Mouse (Mus musculus): ENCODE results near the gene Ankrd1.

The Ankrd1 gene

DNA sequence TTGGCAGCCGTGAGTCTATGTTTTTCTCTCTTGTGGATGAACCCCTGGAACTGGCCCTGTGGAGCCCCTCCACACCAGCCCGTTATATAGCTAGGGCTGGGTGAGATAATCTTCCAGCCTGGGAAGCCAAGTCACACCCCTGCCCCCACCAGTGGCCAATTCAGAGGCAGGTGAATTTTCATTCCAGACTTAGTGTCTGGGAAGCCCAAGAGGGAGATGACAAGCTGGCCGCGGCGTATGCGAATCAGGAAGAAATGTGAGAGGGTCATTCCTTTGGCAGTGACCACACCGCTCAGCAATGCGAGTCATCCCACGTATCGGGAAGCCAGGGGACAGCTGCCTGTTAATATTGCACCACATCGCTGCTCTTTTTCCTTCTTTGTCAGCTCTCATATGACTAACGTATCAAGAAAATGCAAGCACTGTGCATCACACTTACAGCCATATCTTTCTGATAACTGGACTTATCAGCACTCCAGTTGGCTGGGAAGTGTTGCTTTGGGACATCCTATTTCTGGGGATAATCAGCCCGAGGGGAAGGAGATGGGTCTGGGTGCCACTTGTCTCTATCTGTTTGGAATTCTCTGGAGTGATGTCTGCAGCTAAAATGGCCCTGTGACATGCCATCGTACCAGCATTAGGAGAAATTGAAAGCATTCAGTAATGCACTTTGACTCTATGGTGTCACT lies at the start of gene Ankrd1:
Ankrd1 (minus strand) TSS at position 317 of the 689 bp plus-strand sequence.
- DNase-seq = no peak

DNA sequence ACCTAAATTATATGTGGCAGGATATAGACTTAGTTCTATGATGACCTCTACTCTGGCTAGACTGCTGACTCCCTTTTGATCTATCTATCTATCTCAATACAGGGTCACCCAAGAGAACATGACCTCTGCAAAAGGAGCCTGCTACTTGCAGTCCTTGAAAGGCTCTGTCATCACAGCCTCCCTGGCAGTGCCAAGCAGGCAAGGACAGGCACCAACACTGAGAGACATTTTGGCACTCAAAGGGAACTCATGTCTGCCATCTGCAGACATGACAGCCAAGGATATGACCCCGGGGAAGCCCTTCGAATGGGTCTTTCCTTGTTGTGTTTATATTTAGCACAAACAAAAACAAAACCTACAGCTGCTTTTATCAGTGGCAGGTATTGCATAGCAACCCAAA lies 49.2 kb upstream of the Ankrd1 start:
- no peak for DNase-seq

DNA sequence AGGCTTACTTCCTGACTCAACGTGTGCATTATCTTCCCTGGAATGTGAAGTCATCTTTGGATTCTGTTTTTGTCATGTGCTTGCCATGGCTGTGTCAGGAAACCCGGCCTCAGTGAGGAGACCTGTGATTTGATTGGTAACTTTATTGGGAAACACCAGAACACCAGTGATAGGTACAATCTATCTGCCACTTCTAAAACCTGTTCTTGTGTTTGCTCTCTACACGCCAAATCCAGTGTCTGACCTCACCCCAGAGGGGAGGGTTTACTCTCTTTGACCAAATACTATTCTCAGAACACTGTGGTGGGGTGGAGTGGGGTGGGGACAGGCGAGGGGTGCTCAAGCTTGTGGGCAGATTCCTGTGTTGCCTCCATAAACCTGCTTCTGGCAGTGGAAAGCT lies 48.2 kb upstream of the Ankrd1 start:
- DNase-seq = no peak

DNA sequence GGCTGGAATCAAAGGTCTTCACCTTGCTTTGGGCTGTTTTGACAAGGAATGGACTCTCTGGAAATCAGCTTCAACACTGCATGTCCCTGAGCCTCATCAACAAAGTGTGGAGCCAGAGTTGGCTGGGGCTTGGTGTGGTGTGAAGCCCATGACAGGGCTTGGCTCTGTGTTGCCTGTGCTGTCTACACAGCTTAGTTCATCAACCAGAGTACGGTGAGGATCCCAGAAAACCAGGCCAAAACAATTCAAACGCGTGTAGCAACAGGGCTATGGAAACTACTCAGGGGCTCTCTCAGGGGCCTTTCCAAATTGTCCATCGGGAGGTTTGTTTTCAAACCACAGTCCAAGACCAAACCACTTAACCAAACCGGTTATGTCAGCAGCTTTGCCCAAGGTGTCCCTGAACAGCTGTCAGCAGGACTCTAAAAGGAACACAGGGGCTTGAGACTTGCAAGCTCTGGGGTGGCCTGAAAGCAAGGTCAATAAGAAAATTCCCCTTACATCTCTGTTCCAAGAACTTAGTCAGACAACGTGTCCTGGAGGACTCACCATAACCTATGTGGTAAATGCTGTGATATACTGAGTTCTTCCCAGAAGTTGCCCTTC lies 47.5 kb upstream of the Ankrd1 start:
- no peak for DNase-seq

DNA sequence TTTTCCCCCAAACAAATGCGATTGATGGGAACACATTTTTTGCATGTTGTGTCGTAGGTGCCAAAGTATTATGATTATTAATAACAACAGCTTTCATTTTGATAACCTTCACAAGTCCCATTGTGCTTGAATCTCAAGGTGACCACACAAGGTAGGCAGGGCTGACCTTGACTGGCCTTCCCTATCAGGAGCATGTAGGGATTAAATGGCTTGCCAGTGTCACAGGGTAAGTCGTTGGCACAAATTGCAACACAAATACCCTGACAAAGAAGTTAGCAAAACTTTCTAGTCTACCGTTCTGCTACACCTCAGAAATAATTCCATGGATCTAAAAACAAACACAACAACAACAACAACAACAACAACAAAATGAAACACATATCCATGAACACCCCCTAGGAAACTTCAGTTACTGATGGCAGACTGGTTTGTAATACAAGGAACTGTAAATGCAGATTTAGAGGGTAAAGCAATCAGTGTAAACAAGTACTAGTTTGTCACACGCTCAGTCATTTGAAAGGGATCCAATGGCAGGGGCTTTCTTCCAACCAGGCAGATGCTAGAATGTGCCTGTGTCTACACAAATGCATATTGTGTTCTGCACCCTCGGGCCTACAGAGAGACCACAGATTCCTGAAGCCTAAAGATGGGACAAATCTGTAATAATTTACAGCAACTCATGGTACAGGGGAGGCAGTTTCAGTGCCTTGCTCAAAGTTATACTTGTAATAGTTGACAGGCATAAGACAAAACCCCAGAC lies 46.7 kb upstream of the Ankrd1 start:
- DNase-seq = no peak

DNA sequence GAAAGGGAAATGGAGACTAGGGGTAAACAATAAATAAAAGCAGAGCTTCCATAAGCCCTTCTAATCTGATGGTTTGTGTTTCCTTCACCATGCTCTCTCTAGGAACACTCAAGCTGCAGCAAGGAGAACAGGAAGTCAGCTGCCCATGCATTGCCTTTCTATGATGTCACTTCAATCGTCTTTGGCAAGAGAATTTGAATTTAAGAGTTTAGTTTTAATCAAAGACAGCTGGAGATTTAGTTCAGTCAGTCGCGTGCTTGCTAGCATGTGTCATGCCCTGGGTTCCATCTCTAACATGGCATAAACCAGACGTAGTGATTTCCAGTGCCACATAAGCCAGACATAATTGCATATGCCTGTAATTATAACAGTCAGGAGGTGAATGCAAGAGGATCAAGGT lies 45.5 kb upstream of the Ankrd1 start:
- DNase-seq = no peak

DNA sequence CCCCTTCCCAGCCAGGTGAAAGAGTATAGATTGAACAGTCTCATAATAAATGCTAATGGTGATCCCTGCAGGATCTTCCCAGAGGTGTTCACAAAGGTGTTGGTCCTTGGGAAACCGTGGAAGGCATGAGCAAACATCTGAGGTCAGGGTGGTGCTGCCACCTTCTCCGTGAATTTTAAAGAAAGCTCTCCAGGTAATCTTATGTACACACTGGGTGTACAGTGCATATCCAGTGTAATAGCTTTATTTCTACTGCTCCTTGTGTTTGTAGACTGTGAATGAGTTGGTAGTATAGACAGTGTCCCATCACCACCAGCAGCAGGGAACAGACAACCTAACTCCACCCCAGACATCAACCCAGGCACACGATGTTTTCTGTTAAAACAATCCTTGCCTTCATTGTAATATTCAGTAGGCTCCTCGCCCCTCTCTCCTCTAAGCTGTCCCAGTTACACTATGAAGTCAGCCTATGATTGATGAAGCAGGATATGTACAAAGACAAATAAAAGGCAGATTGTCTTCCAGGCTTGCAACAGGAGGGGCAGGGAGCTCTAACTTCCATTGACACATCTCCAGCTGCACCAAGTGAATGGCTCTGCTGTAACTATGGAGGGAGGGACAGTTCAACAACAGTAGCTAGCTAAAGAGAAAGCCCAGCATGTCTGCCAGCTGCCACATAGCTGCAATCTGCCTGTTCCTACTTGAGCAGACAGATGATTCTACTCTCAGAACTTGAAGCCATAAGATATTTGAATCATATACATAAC lies 30.5 kb upstream of the Ankrd1 start:
- no peak for DNase-seq

DNA sequence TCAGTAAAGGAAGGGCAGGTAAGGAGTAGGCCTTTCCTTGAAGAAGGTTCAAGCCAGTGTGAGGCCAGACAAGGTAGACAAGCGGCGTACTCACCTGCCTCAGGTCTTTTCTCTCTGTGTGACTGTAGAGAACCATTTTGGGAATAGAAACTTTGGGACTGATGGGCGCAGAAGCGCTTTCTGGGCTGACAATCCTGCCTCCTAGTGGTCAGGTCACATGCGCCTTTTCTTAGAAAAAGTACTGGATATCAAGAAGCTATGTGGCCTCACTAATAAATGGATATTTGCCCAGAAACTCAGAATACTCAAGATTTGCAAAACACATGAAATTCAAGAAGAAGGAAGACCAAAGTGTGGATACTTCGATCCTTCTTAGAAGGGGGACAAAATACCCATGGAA lies 28.7 kb upstream of the Ankrd1 start:
- DNase-seq = no peak

DNA sequence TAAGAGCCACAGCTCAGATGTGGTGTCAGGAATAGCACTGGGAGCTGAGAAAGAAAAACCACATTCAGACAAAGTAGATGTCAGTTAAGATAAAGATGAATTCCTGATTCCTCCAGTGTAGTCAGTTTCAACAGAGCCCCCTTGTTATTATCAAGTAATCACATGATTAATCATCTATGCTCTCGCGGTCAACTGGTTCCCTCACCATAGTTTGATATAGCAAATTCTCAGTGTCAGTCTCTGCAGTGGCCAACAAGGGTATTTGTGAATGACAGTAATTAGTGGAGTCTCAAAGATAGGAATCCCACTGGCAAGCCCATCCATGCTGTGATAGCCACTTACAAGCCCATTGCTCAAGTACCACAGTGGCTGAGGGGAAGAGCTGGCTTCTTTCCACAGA lies 23.7 kb upstream of the Ankrd1 start:
- DNase-seq = no peak

DNA sequence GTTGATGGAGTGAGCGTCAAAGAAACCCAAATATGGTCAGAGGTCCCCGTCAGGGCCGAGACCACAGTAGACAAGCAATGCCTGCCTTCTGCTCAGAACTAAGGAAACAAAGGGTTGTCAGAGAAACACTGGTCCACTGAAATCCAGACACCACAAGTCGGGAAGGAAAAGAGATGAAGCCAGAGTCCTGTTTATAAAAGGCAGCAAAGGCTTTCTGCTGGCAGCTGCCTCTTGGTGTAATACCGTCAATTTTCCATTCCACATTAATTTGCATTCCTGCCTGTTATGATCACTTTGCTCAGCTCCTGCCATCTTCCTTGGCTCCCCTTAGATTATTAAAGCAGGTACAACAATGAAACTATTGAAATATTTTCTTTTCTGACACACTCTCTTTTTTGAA lies 13.8 kb upstream of the Ankrd1 start:
- no peak for DNase-seq

DNA sequence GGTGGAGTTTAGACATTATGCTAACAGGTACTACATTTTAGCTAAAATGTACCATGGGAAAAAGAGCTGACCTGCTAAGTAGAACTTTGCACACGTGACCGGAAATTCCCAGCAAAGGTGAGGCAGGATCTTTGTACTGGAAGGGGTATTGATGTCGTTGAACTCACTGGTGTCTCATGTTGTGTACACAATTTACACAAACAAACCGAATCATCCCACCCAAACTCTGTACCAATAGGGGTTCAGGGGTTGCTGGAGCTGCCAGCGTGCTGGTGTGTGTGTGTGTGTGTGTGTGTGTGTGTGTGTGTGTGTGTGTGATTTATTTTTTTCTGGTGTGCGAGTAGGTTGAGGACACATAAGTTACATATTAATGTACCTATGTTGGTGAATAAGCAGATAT lies 13.2 kb upstream of the Ankrd1 start:
- no peak for DNase-seq

DNA sequence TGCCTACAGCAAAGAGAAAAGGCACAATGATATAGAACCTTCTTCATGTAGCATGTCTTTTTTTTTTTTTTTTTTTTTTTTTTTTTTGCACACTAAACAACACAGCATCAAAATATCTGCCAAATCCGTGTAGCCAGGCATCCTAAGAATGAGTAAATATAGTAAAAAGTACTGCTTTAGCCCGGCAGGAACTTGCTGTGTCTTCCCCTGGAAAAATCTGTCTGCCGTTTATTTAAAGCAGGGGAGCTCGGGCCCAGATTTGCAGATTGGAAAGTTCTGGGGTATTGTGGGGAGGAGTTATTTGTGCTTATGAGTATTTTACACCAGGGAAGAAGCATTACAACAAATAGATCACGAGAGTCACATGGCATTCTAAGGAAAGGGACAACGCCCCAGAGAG lies 12.1 kb upstream of the Ankrd1 start:
- no peak for DNase-seq

DNA sequence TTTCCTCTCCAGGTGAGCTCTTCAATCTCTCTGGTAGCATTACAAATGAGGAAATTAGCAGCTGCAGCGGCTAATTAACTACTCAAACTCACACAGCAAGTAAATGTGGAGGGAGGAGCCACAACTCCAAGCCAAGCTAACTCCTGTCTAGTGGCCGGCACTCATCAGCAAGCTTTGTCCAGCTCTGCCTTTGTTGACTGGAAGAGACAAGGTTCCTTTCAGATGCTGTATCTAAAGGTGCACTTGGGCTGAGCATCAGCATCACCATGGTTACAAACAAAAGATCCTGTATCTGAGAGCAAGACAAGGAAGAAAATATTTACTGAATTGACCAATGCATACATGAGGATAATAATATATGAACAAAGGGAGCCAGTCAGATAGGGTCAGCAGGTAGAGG lies 10.3 kb upstream of the Ankrd1 start:
- no peak for DNase-seq

DNA sequence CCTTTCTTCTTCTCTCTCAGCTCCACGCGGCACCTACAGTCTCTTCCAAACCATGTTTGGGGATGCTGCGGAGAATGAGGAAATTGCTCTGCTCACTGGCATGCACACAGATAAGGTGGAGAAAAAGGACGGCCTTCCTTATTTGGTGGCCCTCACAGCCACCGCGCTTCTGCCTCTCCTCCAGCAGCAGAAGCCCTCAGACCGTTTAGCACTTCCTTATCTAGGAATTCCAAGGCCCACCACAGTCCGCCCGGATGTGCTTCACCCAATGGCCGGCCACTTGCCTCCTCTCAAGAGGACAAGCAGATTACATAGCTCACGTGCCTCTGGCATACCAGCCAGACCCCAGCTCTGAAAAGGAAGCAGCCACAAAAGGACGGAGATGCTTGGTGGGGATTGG lies 9.7 kb upstream of the Ankrd1 start:
- no peak for DNase-seq

DNA sequence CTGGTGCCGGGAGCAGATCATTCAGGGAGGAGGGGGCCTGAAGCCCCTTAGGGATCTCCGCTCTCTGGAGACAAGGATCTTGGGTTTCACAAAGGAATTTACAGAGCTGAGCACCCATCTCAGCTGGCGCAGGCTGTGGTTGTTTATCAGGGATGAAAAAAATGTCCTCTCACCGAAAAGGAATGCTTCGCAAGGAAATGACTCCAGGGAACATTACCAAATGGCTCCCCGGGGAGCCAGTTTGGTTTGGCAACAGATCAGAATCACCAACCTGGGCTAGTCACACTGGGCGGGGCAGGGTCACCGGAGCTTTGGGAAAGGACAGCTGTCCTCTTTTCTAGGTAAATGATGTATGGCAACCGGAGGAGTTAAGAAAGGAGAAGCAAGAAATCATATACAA lies 9.3 kb upstream of the Ankrd1 start:
- DNase-seq = no peak

DNA sequence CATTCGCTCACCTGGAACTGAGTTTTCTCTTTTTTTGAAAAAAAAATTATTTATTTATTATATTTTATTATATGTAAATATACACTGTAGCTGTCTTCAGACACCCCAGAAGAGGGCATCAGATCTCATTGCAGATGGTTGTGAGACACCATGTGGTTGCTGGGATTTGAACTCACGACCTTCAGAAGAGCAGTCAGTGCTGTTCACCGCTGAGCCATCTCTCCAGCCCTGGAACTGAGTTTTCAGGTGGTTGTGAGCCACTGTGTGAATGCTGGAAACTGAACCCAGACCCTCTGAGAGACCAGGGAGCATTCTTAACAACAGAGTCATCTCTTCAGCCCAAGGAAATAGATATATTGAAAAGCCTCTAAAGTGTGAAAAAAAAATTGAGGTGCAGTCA lies 8.5 kb upstream of the Ankrd1 start:
- no peak for DNase-seq

DNA sequence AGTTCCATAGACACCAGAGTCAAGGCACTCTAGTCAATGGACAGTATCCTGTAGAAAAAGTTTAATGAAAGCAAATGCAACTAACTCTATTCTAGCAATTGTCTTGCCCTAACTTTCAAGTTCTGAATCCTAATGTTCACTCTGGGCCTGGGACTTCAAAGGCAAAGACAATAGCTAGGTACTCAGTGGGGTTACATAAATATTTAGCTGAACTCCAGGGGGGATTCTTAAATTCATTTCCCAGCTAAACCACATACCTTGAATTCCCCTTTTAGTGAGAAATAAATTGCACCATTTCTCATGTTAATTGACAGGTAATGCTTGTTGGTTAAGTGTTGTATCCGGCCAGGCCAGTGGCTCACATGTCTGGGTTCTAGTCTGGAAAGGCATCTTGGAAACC lies 4.3 kb upstream of the Ankrd1 start:
- no peak for DNase-seq

DNA sequence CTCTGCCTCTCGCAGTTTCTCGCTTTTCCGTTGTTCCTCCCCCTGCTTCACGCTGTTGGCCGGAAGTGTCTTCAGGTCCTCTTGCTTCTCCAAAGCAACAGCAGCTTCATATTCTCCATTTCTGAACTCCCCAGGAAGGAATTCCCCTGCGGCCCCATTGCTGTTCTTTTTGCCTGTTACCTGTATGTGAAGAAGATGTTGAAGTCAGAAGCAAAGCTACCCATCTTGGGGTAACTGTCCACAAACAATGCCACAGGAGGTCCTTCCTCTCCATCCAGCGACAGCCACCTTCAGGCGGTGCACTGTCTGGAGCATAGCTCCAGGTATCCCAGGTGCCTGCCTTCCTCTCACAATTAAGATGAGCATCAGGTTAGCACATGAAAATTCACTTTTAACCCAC lies 680 bp downstream of the Ankrd1 start:
- DNase-seq = no peak

DNA sequence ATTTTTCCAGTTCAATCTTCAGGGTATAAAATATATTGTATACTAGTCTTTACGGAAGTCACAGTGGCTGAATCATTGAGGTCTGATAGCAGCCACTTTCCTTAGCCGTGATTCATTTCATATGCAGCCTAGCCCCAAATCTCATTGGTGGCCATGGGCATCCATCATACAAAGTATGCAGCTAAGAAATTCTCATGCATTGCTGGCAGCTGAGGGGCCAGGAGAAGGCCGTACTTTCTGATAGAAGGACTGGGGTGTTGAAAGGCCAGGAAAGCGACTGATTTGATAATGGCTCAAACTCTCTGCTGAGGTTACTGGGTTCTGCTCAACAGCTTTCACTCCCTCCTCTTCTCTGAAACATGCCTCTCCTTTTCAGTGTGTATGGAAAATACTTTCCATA lies 3.7 kb downstream of the Ankrd1 start:
- no peak for DNase-seq

DNA sequence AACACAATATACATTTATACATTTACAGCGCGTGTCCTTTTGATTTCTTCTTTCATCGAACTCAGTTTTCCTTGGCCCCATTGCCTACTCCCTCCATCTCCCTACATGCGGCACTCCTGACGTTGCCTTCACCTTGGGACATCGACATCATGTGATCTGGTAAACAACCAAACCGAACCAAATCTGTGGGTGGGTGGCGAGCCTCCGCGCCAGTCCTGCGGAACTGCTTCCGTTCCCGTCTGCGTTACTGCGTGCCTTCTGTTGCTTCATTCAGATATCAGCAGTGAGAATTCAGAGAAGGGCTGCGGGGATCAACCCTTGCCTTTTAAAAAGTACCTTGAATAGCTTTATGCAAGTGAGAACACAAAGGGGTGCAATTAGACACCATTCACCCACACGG lies 7.9 kb downstream of the Ankrd1 start:
- DNase-seq = no peak

DNA sequence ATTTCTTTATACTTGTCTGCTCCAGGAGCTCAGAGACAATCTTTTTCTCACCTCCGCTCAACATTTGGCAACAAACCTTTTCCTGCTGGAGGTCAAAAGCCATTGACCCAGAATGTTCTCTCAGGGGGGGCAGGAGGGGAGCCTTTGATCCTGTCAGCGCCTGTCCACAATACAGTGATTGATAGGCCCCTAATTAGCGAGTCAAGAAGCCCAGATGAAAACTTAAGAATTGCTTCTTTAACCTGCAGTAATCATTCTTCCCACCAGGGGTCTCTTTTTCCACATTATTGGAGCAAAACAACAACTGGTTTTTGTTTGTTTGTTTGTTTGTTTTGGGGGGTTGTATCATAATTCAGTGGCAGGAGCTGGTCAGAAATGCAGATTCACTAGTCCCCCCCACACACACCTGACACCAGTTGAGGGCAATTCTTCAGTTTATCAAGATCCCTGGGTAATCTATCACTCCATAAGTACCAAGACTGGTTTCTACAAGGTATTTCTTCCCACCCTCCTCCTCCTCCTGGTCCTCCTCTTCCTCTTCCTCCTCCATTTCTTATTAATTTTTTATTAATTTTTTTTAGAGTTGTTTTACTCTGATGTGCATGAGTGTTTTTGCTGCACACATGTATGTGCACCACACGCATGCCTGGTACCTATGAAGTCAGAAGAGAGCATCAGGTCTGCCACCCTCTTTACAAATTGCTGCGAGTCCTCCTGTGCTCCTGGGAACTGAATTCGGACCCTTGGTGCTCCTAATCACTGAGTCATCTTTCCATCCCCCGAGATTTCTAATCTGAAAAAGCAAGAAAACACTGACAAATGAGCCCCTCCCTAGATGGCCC lies 8.6 kb downstream of the Ankrd1 start:
- DNase-seq = no peak

DNA sequence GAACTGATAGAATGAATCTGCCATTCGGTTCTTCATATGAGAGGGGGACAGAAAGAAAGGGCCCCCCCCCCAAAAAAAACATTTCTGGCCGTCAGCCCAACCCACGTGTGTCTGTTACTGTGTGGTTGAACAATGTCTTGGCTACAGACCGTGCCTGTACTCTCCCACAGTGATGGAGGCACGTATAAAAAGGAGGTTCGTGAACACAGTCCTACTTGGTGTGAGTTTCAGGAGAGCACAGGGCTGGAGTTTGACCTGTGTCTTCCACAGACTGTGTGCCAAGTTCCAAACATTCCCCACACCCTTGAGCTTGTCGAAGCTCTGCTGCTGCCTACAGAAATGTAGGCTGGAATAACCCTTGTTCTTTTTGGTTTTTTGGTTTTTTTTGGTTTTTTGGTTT lies 9.4 kb downstream of the Ankrd1 start:
- no peak for DNase-seq

Measured in cerebellum, adult 11-12 months (tissue).